Mouse (Mus musculus) E14TG2a.4 (cell line): ENCODE data around the gene Slc9a9.

Experiments used
- CTCF ChIP-seq: conservative IDR thresholded peaks from 2 replicates; pipeline ENCODE4 v1.5.1; 2014; ENCODE audit warnings: low read length
- NANOG ChIP-seq: IDR thresholded peaks from 2 replicates; pipeline ENCODE4 v1.6.1; 2014; ENCODE audit warnings: borderline replicate concordance, low read length, mixed read lengths
- POU5F1 ChIP-seq: IDR thresholded peaks from 2 replicates; pipeline ENCODE4 v1.6.1; 2014; ENCODE audit warnings: low read length, borderline replicate concordance

GRCm38 (mm10) chr9:94748503-94748902 is 78.8 kb downstream of the Slc9a9 start:
- TF ChIP-seq CTCF, result no peak
- TF ChIP-seq NANOG, result no peak
- no peak for TF ChIP-seq POU5F1
